Mouse (Mus musculus): ENCODE results near the gene Pidd1. TPM values are rescaled to one million over a fixed set of nuclear protein-coding genes. Genes with fewer than 3 reads are reported as not detected.
A peak's percentile ranks its signal among the peaks of the same experiment; 100 is the strongest.

Pidd1 gene
- polyA plus RNA-seq, 1 experiment from 2014 or later = 11.5 TPM

- H3K27me3 ChIP-seq (replicated peaks; ENCODE audit: control insufficient read depth, insufficient read depth, low read length) = no peaks in the 10 kb centered on the region
- H3K9me3 ChIP-seq (ENCODE audit: control insufficient read depth, low read length) = no peaks in the 10 kb centered on the region
- DNase-seq (ENCODE audit: low spot score) = no peak
- H3K4me3 ChIP-seq (ENCODE audit: low read depth, low read length) = no peak overlapping the region
- no peak for ATAC-seq (replicated peaks; ENCODE audit: low FRiP score, low TSS enrichment, low read depth)
- H3K4me2 ChIP-seq (ENCODE audit: low read length) = no peak overlapping the region
- no peak overlapping the region for H3K27ac ChIP-seq (ENCODE audit: low read depth)
- 80% methylated on average over 7 of the region's 7 CpGs for WGBS
- H3K9ac ChIP-seq (ENCODE audit: low read length) = no peak overlapping the region
- H3K4me1 ChIP-seq (replicated peaks; ENCODE audit: control insufficient read depth, insufficient read depth, low read length) = peaks cover 9% of the 10 kb centered on the region
- H3K36me3 ChIP-seq (ENCODE audit: control insufficient read depth, insufficient read depth, low read length) = peaks cover 31% of the 10 kb centered on the region
Observed at GRCm38 (mm10) chr7:141394158-141394557, 49.7 kb downstream of the Pidd1 start.

- ATAC-seq (replicated peaks; ENCODE audit: low FRiP score, low TSS enrichment, low read depth) (peak; percentile 41), DNase-seq (ENCODE audit: low spot score) (no peak)
- Histone ChIP-seq H3K9me3 (ENCODE audit: control insufficient read depth, low read length) (no peaks in the 10 kb centered on the region), H3K27ac (ENCODE audit: low read depth) (no peak overlapping the region; the same call in 1 of the 2 replicates), H3K4me3 (ENCODE audit: low read depth, low read length) (peak overlapping the region; percentile 81), H3K36me3 (ENCODE audit: control insufficient read depth, insufficient read depth, low read length) (peaks cover 16% of the 10 kb centered on the region), H3K4me2 (ENCODE audit: low read length) (peak overlapping the region; percentile 69), H3K9ac (ENCODE audit: low read length) (peak overlapping the region; percentile 49), H3K27me3 (replicated peaks; ENCODE audit: control insufficient read depth, insufficient read depth, low read length) (no peaks in the 10 kb centered on the region), H3K4me1 (replicated peaks; ENCODE audit: control insufficient read depth, insufficient read depth, low read length) (peaks cover 9% of the 10 kb centered on the region)
- 34% methylated on average over 9 of the region's 9 CpGs for WGBS
Observed at GRCm38 (mm10) chr7:141392552-141393222, 51.1 kb downstream of the Pidd1 start.

DNA sequence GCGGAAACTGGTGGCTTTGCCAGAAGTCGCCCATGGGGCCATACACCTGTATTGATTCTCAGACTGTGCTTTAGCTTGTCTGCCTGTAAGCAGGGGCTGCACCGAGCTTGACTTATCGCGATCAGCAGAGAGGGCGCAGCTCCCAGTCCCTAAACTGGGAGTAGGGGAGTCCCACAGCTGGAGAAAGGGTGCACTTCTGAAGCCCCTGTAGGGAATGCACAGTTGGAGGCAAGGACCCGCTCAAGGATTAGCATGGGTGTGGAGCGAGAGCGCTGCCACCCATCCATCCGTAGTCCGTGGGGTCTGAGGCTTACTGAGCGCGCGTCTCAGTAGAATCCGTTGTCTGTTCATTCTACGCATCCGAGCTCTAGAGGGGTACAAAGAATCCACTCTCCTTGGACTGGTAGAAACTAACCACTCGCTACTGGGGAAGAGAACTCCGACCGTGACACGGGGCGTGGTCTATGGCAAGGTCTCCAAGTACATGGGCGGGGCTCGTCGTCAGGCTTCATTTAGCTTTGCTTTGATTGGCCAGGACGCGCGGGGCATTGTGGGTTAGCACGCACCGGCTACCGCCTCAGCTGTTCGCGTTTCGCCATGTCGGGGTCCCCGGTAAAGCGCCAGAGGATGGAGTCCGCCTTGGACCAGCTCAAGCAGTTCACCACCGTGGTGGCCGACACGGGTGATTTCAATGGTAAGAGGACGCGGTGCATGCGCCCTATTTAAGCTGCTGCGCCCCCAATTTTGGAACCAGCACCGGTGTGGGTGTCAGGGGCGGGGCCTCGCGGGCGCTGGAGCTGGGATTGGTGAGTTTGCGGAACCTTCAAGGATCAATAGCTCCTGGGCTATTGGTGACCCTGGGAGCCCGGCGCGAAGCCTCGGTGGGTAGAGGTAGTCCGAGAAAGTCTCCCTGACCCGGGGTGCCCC, 51.9 kb downstream of the Pidd1 start, which contains the start of gene Taldo1:
Gene Taldo1, plus strand, starts transcription at position 575 of the 927 bp plus-strand sequence.
- Histone ChIP-seq H3K4me2 (ENCODE audit: low read length) (peak within 1 kb of the TSS; percentile 69), H3K4me1 (replicated peaks; ENCODE audit: control insufficient read depth, insufficient read depth, low read length) (peaks cover 9% of the 10 kb centered on the region), H3K36me3 (ENCODE audit: control insufficient read depth, insufficient read depth, low read length) (peaks cover 13% of the 10 kb centered on the region), H3K27ac (ENCODE audit: low read depth) (peak within 1 kb of the TSS; percentile 39), H3K9ac (ENCODE audit: low read length) (peak within 1 kb of the TSS; percentile 49), H3K4me3 (ENCODE audit: low read depth, low read length) (peak within 1 kb of the TSS; percentile 81), H3K27me3 (replicated peaks; ENCODE audit: control insufficient read depth, insufficient read depth, low read length) (no peaks in the 10 kb centered on the region), H3K9me3 (ENCODE audit: control insufficient read depth, low read length) (no peaks in the 10 kb centered on the region)
- under 1% methylated on average over 57 of the region's 57 CpGs for WGBS
- peak; percentile 97 for DNase-seq (ENCODE audit: low spot score)
- ATAC-seq (replicated peaks; ENCODE audit: low FRiP score, low TSS enrichment, low read depth) = peak; percentile 91

GRCm38 (mm10) chr7:141390326-141391259, 53.2 kb downstream of the Pidd1 start:
- DNase-seq (ENCODE audit: low spot score) = no peak
- peaks cover 9% of the 10 kb centered on the region for H3K4me1 ChIP-seq (replicated peaks; ENCODE audit: control insufficient read depth, insufficient read depth, low read length)
- H3K9me3 ChIP-seq (ENCODE audit: control insufficient read depth, low read length) = no peaks in the 10 kb centered on the region
- WGBS = 54% methylated on average over 9 of the region's 9 CpGs
- H3K9ac ChIP-seq (ENCODE audit: low read length) = no peak overlapping the region
- H3K27me3 ChIP-seq (replicated peaks; ENCODE audit: control insufficient read depth, insufficient read depth, low read length) = no peaks in the 10 kb centered on the region
- ATAC-seq (replicated peaks; ENCODE audit: low FRiP score, low TSS enrichment, low read depth) = no peak
- no peak overlapping the region for H3K27ac ChIP-seq (ENCODE audit: low read depth)
- H3K4me3 ChIP-seq (ENCODE audit: low read depth, low read length) = peak overlapping the region; percentile 81; the same call in 1 of the 2 replicates
- H3K36me3 ChIP-seq (ENCODE audit: control insufficient read depth, insufficient read depth, low read length) = 0 out of 2 replicates have a peak, but pooled peaks cover under 1% of the 10 kb centered on the region
- H3K4me2 ChIP-seq (ENCODE audit: low read length) = peak overlapping the region; percentile 69; the same call in 1 of the 2 replicates

- DNase-seq (ENCODE audit: low spot score) (no peak), ATAC-seq (replicated peaks; ENCODE audit: low FRiP score, low TSS enrichment, low read depth) (no peak)
- no peaks in the 10 kb centered on the region for H3K9me3 ChIP-seq (ENCODE audit: control insufficient read depth, low read length)
- H3K27me3 ChIP-seq (replicated peaks; ENCODE audit: control insufficient read depth, insufficient read depth, low read length) = no peaks in the 10 kb centered on the region
- H3K4me1 ChIP-seq (replicated peaks; ENCODE audit: control insufficient read depth, insufficient read depth, low read length) = peaks cover 9% of the 10 kb centered on the region
- no peaks in the 10 kb centered on the region for H3K36me3 ChIP-seq (ENCODE audit: control insufficient read depth, insufficient read depth, low read length)
- no peak overlapping the region for H3K4me3 ChIP-seq (ENCODE audit: low read depth, low read length)
- no peak overlapping the region for H3K4me2 ChIP-seq (ENCODE audit: low read length)
- no peak overlapping the region for H3K9ac ChIP-seq (ENCODE audit: low read length)
- 43% methylated on average over 3 of the region's 3 CpGs for WGBS
- no peak overlapping the region for H3K27ac ChIP-seq (ENCODE audit: low read depth)
Observed at GRCm38 (mm10) chr7:141388487-141389109, 55.2 kb downstream of the Pidd1 start.

Other genes starting within 250 kb of the Pidd1 start
- 3.9 and 4.9 TPM in 2 replicates for gene Lrrc56, start 249.9 kb downstream of the Pidd1 start, polyA plus RNA-seq (2014; fragmentation: Nextera tagmentation; extraction: Ambion mirVana)
- gene Lmntd2, start 229.9 kb downstream of the Pidd1 start, polyA plus RNA-seq (2014; fragmentation: Nextera tagmentation; extraction: Ambion mirVana) = 2.7 and 2.8 TPM in 2 replicates
- gene Rassf7, start 228.2 kb downstream of the Pidd1 start, polyA plus RNA-seq (2014; fragmentation: Nextera tagmentation; extraction: Ambion mirVana) = 60.3 and 61.4 TPM in 2 replicates
- 73.3 and 80.7 TPM in 2 replicates for gene Phrf1, start 215.2 kb downstream of the Pidd1 start, polyA plus RNA-seq (2014; fragmentation: Nextera tagmentation; extraction: Ambion mirVana)
- gene Irf7, start 177.5 kb downstream of the Pidd1 start, polyA plus RNA-seq (2014; fragmentation: Nextera tagmentation; extraction: Ambion mirVana) = 2.7 and 3.1 TPM in 2 replicates
- 31.9 and 36.8 TPM in 2 replicates for gene Cdhr5, start 167.2 kb downstream of the Pidd1 start, polyA plus RNA-seq (2014; fragmentation: Nextera tagmentation; extraction: Ambion mirVana)
- gene Sct, start 164.9 kb downstream of the Pidd1 start, polyA plus RNA-seq (2014; fragmentation: Nextera tagmentation; extraction: Ambion mirVana) = 136 and 201 TPM in 2 replicates
- gene Drd4, start 152.0 kb downstream of the Pidd1 start, polyA plus RNA-seq (2014; fragmentation: Nextera tagmentation; extraction: Ambion mirVana) = 0.39 and 0.93 TPM in 2 replicates
- 86.2 and 90.9 TPM in 2 replicates for gene Deaf1, start 116.3 kb downstream of the Pidd1 start, polyA plus RNA-seq (2014; fragmentation: Nextera tagmentation; extraction: Ambion mirVana)
- gene Tmem80, start 116.3 kb downstream of the Pidd1 start, polyA plus RNA-seq (2014; fragmentation: Nextera tagmentation; extraction: Ambion mirVana) = 23.1 and 27.0 TPM in 2 replicates
- gene Eps8l2, start 105.1 kb downstream of the Pidd1 start, polyA plus RNA-seq (2014; fragmentation: Nextera tagmentation; extraction: Ambion mirVana) = 49.4 and 61.2 TPM in 2 replicates
- gene Taldo1, start 51.8 kb downstream of the Pidd1 start, polyA plus RNA-seq (2014; fragmentation: Nextera tagmentation; extraction: Ambion mirVana) = 339 and 344 TPM in 2 replicates
- gene Gatd1, start 29.9 kb downstream of the Pidd1 start, polyA plus RNA-seq (2014; fragmentation: Nextera tagmentation; extraction: Ambion mirVana) = 49.2 and 56.2 TPM in 2 replicates
- gene Cend1, start 14.5 kb downstream of the Pidd1 start, polyA plus RNA-seq (2014; fragmentation: Nextera tagmentation; extraction: Ambion mirVana) = 1.5 and 1.8 TPM in 2 replicates
- 34.7 and 35.3 TPM in 2 replicates for gene Slc25a22, start 6.1 kb downstream of the Pidd1 start, polyA plus RNA-seq (2014; fragmentation: Nextera tagmentation; extraction: Ambion mirVana)
- 1,554 and 1,709 TPM in 2 replicates for gene Rplp2, start 3.3 kb upstream of the Pidd1 start, polyA plus RNA-seq (2014; fragmentation: Nextera tagmentation; extraction: Ambion mirVana)
- gene Pnpla2, start 11.2 kb upstream of the Pidd1 start, polyA plus RNA-seq (2014; fragmentation: Nextera tagmentation; extraction: Ambion mirVana) = 24.6 and 30.2 TPM in 2 replicates
- gene Cracr2b, start 17.1 kb upstream of the Pidd1 start, polyA plus RNA-seq (2014; fragmentation: Nextera tagmentation; extraction: Ambion mirVana) = 13.8 and 14.0 TPM in 2 replicates
- 73.4 and 73.5 TPM in 2 replicates for gene Cd151, start 23.4 kb upstream of the Pidd1 start, polyA plus RNA-seq (2014; fragmentation: Nextera tagmentation; extraction: Ambion mirVana)
- 67.7 and 73.4 TPM in 2 replicates for gene Polr2l, start 31.1 kb upstream of the Pidd1 start, polyA plus RNA-seq (2014; fragmentation: Nextera tagmentation; extraction: Ambion mirVana)
- gene Tspan4, start 31.2 kb upstream of the Pidd1 start, polyA plus RNA-seq (2014; fragmentation: Nextera tagmentation; extraction: Ambion mirVana) = 75.1 and 83.9 TPM in 2 replicates
- 39.0 and 42.1 TPM in 2 replicates for gene Chid1, start 95.8 kb upstream of the Pidd1 start, polyA plus RNA-seq (2014; fragmentation: Nextera tagmentation; extraction: Ambion mirVana)
- 70.0 and 77.7 TPM in 2 replicates for gene Ap2a2, start 118.1 kb upstream of the Pidd1 start, polyA plus RNA-seq (2014; fragmentation: Nextera tagmentation; extraction: Ambion mirVana)
- 0.23 and 0.24 TPM in 2 replicates for gene Muc6, start 211.3 kb upstream of the Pidd1 start, polyA plus RNA-seq (2014; fragmentation: Nextera tagmentation; extraction: Ambion mirVana)
- 1.1 and 1.6 TPM in 2 replicates for gene Muc2, start 246.3 kb upstream of the Pidd1 start, polyA plus RNA-seq (2014; fragmentation: Nextera tagmentation; extraction: Ambion mirVana)